Mouse (Mus musculus): ENCODE data around the gene Tsc1.

Tsc1 gene

DNA sequence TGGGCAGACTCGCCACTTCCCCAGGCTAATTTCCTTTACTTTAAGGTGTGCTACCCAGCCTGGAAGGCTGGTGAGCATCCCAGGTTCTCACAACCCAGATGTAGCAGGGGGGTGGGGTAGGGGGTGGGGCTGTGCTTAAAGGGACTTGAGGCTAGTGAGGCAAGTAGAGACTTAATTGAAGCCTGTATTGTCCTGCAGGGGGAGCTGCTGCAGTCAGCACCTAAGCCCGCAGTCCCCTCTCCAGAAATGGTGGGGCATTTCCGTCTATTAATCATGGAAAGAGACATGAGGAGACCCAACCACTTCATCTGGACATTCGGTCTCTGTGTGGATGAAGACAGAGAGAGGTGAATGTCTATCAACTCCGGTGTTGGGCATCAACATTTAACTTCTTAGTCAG is 24.7 kb upstream of the Tsc1 start:
- no peak for DNase-seq

DNA sequence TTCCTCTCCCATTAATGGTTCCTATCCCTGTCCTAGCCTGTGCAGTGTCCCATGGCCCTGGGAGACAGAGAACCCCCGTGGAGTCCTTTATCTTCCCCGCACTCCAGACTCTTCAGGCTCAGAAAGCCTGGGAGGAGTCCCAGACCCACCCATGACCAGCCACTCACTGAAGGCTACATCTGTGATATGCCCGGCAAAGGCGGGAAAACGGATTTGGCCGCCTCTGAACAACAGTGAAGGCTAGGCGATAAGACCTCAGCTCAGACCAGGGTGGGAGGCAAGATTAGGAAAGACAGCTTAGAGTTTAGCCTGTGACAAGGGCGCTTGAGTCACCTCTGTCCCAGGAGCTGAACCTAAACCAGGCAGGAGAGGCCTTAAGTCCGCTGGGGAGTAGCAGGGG is 24.2 kb upstream of the Tsc1 start:
- DNase-seq = no peak

- no peak for DNase-seq
Measured at GRCm38 (mm10) chr2:28617498-28618486, 23.2 kb upstream of the Tsc1 start.

DNA sequence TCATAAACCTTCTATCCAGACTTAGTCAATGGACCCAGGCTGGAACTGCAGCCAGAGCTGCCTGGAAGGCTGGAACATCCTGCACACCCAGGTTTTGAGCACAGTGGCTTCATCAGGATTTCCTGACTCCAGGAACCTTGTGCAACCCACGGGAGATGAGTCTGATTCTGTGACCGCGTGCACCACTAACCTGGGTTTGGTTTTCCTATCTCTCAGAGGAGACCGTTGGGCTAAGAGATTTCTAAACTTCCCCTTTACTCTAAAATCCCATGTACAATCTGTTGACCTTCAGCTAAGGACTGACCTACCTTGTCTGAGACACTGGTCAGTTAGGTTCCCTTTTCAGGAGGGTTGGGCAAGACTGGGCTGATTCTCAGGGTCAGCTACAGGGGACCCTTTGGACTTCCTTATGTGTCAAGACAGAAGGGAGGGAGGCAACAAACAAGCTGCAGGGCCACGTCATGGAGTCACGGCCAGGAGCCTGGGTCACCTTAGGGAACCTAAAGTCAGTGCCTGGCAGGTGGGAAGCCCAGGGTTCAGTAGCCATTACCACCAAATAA is 22.2 kb upstream of the Tsc1 start:
- no peak for DNase-seq

GRCm38 (mm10) chr2:28619369-28619768 is 21.7 kb upstream of the Tsc1 start:
- no peak for DNase-seq

DNA sequence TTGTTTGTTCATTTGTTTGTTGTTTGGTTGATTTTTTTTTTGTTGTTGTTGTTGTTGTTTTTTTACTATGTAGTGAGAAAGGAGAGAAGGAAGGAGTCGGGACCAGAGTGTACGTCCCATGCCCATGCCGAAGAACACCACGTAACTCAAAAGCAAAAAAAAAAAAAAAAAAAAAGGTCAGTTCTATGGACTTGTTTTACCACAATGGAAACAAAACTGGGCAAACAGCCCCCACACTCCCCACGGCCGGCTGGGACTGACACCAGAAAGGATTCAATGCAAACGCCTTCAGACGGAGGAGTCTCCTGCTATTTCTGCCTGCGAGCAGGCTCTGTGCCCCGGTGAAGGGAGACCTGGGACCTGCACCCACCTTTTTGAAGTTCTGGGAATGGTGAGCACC is 20.5 kb upstream of the Tsc1 start:
- no peak for DNase-seq

GRCm38 (mm10) chr2:28621111-28621510 is 19.9 kb upstream of the Tsc1 start:
- no peak for DNase-seq

GRCm38 (mm10) chr2:28621664-28622171 is 19.3 kb upstream of the Tsc1 start, which contains the start of gene Gfi1b:
Gfi1b (minus strand) TSS chr2:28621982.
- no peak for DNase-seq

GRCm38 (mm10) chr2:28622521-28623124 is 18.4 kb upstream of the Tsc1 start:
- peak; percentile 45 to 46 for DNase-seq

DNA sequence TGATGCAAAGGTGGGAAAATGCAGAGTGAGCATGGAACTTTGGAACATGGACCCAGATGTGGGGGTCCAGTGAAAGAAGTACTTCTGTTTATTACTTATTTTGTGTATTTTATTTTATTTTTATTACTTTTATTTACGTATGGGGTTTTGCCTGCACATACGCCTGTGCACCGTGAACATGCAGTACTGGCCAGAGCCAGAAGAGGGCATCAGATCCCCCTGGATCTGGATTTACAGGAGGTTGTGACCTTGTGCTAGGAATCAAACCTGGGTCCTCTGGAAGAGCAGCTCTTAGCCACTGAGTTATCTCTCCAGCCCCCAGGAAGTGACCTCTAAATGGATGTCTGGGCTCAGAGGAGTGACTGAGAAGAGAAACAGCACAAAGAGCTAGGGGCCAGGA is 16.2 kb upstream of the Tsc1 start:
- DNase-seq = no peak

DNA sequence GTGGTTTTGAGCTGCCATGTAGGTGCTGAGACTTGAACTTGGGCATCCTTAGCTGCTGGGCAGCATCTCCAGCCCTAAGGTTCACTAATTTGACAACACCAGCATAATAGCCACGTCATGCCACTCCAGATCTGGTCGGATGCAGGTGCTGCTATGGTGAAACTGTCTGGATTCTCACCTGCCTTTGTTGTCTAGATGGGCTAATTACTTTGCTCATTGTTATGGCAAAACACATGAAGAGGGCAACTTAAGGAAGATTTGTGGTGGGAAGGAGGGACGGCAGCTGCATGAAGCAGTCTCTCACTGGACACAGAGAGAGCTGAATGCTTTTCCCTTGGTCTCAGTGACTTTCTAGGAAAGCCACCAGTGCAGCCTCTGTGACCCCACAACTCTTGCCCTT is 15.0 kb upstream of the Tsc1 start:
- no peak for DNase-seq

GRCm38 (mm10) chr2:28628053-28628452 is 13.0 kb upstream of the Tsc1 start:
- no peak for DNase-seq

DNA sequence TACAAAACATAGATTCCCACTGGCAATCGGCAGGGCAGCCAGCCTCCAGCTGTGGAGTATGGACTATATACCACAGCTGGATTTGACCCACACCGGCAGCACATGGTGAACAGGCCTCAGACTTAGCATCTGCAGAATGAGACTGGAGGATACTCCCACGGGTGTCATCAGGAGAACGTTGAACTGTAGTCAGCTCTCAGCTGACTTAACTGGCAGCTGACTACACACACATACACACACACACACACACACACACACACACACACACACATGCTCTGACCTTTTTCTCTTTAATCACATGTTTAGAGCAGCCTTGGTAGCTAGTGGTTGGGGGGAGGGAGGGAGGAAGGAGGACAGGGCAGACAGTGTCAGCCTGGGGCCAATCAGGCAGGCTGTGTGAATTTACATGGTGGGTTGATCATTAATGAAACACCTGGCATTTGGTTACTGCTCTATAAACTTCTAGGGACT is 11.1 kb upstream of the Tsc1 start:
- no peak for DNase-seq

DNA sequence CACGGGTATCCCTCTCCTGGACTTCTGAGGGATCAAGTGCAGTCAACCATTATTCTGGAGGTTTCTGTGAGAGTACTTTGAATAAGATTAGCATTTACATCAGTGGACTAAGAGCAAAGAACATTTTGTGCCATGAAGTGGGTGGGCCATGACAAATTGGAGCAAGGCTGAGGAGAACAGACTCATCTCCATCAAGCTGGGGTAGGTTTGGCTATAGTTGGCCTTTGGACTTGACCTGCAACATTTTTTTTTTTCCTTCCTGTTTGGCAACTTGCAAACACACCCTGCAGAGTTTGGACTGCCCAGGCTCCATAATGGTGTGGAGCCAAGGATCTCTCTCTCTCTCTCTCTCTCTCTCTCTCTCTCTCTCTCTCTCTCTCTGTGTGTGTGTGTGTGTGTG is 8.4 kb upstream of the Tsc1 start:
- no peak for DNase-seq

DNA sequence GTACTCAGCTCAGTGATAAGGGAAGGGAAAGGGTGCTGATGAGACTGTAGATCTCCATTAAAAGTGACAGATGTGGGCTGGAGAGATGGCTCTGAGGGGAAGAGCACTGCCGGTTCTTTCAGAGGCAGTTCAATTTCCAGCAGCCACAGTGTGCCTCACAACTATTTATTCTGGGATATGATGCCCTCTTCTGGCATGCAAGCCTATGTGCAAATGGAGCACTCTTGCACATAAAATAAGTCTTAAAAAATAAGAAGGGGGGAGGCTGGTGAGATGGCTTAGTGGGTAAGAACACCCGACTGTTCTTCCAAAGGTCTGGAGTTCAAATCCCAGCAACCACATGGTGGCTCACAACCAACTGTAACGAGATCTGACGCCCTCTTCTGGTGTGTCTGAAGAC is 7.9 kb upstream of the Tsc1 start:
- no peak for DNase-seq

- DNase-seq = no peak
Measured at GRCm38 (mm10) chr2:28635199-28635598, 5.8 kb upstream of the Tsc1 start.

DNA sequence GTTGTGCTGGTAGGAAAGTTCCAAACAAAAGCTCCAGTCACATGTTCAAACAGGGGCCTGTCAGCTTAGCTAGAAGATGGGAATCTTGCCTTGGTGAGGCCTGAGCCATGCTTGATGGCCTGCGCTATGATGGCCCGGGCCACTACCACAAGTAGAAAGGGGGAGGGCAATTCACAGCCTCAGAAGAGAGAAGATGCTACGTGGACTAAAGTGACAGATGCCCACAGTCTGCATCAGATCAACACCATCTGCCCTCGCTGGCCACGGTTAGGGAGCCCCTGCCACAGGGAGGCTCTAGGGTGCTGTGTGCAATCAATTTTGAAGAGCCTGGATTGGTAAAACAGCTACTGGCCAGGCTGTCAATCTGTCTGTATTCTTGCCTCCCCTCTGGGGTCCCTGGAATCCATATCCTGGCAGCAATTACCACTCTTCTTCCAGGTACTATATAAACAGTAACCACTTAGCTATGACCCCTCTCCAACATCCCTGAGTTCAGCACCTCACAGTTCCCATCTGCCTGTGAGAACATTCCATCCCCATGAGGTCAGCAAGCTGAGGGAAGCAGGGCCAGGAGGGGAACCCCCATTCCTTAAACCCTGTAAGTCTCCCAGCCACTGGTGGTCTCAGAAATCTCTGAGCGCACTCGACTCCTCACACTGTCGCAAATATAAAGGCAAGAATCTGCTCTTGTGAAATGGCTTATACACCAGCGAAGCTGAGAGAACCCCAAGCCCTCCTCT is 3.8 kb upstream of the Tsc1 start:
- DNase-seq = no peak

DNA sequence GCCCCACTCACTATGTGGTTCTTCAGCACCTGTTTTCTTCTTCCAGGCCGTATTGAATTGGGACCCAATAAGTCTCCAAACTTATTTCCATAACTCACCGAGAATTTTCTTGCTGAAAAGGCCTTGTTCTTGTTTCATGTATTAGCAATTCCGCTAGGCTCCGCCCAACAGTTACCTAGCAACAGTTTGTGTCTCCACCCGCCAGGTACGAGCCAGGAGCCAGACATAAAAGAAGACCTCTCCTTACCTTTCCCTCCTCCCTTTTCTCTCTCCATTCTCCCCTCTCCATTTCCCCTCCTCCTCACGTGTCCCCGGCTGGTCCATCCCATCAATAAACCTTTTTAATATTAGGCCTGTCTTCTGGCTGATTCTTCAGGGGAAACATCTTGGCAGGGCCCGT is 2.7 kb upstream of the Tsc1 start:
- no peak for DNase-seq

DNA sequence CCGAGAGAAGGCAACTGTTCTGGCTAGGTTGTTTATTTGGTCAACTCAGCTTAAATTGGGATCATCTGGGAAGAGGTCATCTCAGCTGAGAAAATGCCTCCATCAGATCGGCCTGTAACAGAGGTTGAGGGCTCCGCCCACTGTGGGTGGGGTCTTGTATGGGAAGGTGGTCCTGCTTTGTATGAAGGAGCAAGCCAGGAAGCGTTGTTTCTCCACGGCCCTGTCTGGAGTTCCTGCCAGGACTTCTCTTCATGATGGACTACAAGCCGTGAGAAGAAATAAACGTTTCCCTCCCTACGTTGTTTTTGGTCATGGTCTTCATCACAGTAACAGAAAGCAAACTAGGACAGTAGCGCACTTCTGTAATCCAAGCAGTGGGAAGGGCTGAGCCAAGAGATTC is 2.1 kb upstream of the Tsc1 start:
- peak; percentile 44 to 52 for DNase-seq

DNA sequence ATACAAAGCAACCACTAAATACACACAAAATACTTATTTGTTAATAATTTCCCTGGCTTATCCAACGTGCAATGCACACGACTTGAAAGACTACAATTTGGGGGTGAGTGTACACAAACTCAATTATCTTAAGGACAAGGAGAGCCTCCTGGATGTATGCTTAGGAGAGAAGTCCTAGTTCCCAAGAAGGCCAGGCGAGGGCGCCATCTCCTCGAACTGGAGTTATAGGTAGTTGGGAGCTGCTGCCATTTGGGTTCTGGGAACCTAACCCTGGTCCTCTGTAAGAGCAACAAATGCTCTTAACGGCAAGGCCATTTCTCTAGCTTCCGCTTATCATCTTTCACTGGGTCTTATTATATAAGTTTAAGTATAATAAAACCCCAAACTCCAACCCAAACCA is 1.2 kb upstream of the Tsc1 start:
- DNase-seq = peak; percentile 33 to 47

- DNase-seq = no peak
Measured at GRCm38 (mm10) chr2:28641435-28641941, 460 bp downstream of the Tsc1 start.

DNA sequence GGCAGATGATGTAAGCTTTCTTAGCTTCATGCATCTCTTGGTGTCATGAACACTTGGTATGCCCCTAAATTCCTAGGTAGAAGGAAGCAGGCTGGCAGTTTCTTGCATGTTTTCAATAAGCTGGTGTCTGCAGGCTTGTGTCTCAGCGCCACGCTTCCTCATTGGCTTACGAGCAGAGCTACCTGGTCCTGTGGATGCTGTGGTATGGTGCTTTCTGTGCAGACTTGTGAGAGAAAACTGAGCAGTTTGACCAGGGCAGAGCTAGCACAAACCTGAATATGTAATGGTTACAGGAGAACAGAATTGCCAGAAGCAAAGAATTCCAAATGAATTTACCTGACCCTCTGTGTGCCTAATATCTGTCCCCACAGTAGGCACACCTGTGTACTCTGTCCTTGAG is 2.1 kb downstream of the Tsc1 start:
- no peak for DNase-seq

- DNase-seq = no peak
Measured at GRCm38 (mm10) chr2:28650526-28650925, 9.5 kb downstream of the Tsc1 start.

Measured in thymus, postnatal 36 days (tissue).